Mouse (Mus musculus): ENCODE measurements around the gene Papln. TPM values are rescaled to one million over a fixed set of nuclear protein-coding genes. Genes with fewer than 3 reads are reported as not detected.
A peak's percentile ranks its signal among the peaks of the same experiment; 100 is the strongest.

The Papln gene
- polyA plus RNA-seq, 1 experiment from 2014 or later, result 0.10 TPM

GRCm38 (mm10) chr12:83770418-83771256 lies 7.2 kb downstream of the Papln start:
- 0 out of 2 replicates have a peak overlapping the region, but pooled peaks have one; percentile 4 for H3K4me3 ChIP-seq
- ATAC-seq, result peak; percentile 71
- H3K27ac ChIP-seq, result peak overlapping the region; percentile 21; the same call in 1 of the 2 replicates
- no peaks in the 10 kb centered on the region for H3K9me3 ChIP-seq (replicated peaks)
- no peaks in the 10 kb centered on the region for H3K27me3 ChIP-seq
- H3K9ac ChIP-seq, result peak overlapping the region; percentile 38; the same call in 1 of the 2 replicates
- no peaks in the 10 kb centered on the region for H3K36me3 ChIP-seq (ENCODE audit: poor library complexity, severe bottlenecking)
- 5% methylated on average over 25 of the region's 25 CpGs for WGBS
- H3K4me2 ChIP-seq, result peak overlapping the region; percentile 43
- H3K4me1 ChIP-seq, result peaks cover 12% of the 10 kb centered on the region

GRCm38 (mm10) chr12:83775621-83776020 lies 12.2 kb downstream of the Papln start:
- Histone ChIP-seq H3K27ac (no peak overlapping the region), H3K4me1 (peaks cover 3% of the 10 kb centered on the region), H3K36me3 (ENCODE audit: poor library complexity, severe bottlenecking) (no peaks in the 10 kb centered on the region), H3K9ac (no peak overlapping the region), H3K4me2 (no peak overlapping the region), H3K27me3 (no peaks in the 10 kb centered on the region), H3K9me3 (replicated peaks) (no peaks in the 10 kb centered on the region), H3K4me3 (no peak overlapping the region)
- 55% methylated on average over 12 of the region's 12 CpGs for WGBS
- ATAC-seq, result no peak

- no peak overlapping the region for H3K9ac ChIP-seq
- no peaks in the 10 kb centered on the region for H3K36me3 ChIP-seq (ENCODE audit: poor library complexity, severe bottlenecking)
- no peak overlapping the region for H3K4me2 ChIP-seq
- H3K9me3 ChIP-seq (replicated peaks), result no peaks in the 10 kb centered on the region
- no peaks in the 10 kb centered on the region for H3K4me1 ChIP-seq
- H3K27ac ChIP-seq, result no peak overlapping the region
- no peak for ATAC-seq
- H3K27me3 ChIP-seq, result no peaks in the 10 kb centered on the region
- 90% methylated on average over 7 of the region's 7 CpGs for WGBS
- no peak overlapping the region for H3K4me3 ChIP-seq
Measured at GRCm38 (mm10) chr12:83776766-83777165, 13.3 kb downstream of the Papln start.

GRCm38 (mm10) chr12:83780181-83780580 lies 16.7 kb downstream of the Papln start:
- no peak overlapping the region for H3K4me3 ChIP-seq
- H3K9me3 ChIP-seq (replicated peaks), result no peaks in the 10 kb centered on the region
- 85% methylated on average over 3 of the region's 3 CpGs for WGBS
- H3K4me1 ChIP-seq, result peaks cover 8% of the 10 kb centered on the region; the same call in 1 of the 2 replicates
- ATAC-seq, result no peak
- H3K9ac ChIP-seq, result no peak overlapping the region
- H3K4me2 ChIP-seq, result no peak overlapping the region
- no peak overlapping the region for H3K27ac ChIP-seq
- H3K36me3 ChIP-seq (ENCODE audit: poor library complexity, severe bottlenecking), result no peaks in the 10 kb centered on the region
- H3K27me3 ChIP-seq, result no peaks in the 10 kb centered on the region

GRCm38 (mm10) chr12:83781204-83781603 lies 17.8 kb downstream of the Papln start:
- Histone ChIP-seq H3K4me1 (peaks cover 12% of the 10 kb centered on the region; the same call in 1 of the 2 replicates), H3K27me3 (no peaks in the 10 kb centered on the region), H3K27ac (no peak overlapping the region), H3K9me3 (replicated peaks) (no peaks in the 10 kb centered on the region), H3K36me3 (ENCODE audit: poor library complexity, severe bottlenecking) (no peaks in the 10 kb centered on the region), H3K9ac (no peak overlapping the region), H3K4me2 (no peak overlapping the region), H3K4me3 (no peak overlapping the region)
- no peak for ATAC-seq
- WGBS, result 83% methylated on average over 7 of the region's 7 CpGs

- H3K27ac ChIP-seq, result no peak overlapping the region
- no peak overlapping the region for H3K9ac ChIP-seq
- ATAC-seq, result no peak
- no peaks in the 10 kb centered on the region for H3K27me3 ChIP-seq
- WGBS, result 71% methylated on average over 23 of the region's 23 CpGs
- H3K36me3 ChIP-seq (ENCODE audit: poor library complexity, severe bottlenecking), result no peaks in the 10 kb centered on the region
- peaks cover 12% of the 10 kb centered on the region; the same call in 1 of the 2 replicates for H3K4me1 ChIP-seq
- H3K9me3 ChIP-seq (replicated peaks), result no peaks in the 10 kb centered on the region
- H3K4me2 ChIP-seq, result no peak overlapping the region
- no peak overlapping the region for H3K4me3 ChIP-seq
Measured at GRCm38 (mm10) chr12:83781640-83782278, 18.3 kb downstream of the Papln start.

- WGBS, result 94% methylated on average over 10 of the region's 10 CpGs
- H3K9me3 ChIP-seq (replicated peaks), result no peaks in the 10 kb centered on the region
- no peak overlapping the region for H3K4me3 ChIP-seq
- H3K9ac ChIP-seq, result no peak overlapping the region
- no peak overlapping the region for H3K27ac ChIP-seq
- no peaks in the 10 kb centered on the region for H3K27me3 ChIP-seq
- no peak overlapping the region for H3K4me2 ChIP-seq
- ATAC-seq, result no peak
- no peaks in the 10 kb centered on the region for H3K36me3 ChIP-seq (ENCODE audit: poor library complexity, severe bottlenecking)
- peaks cover 12% of the 10 kb centered on the region; the same call in 1 of the 2 replicates for H3K4me1 ChIP-seq
Measured at GRCm38 (mm10) chr12:83782669-83783068, 19.2 kb downstream of the Papln start.

- 38% methylated on average over 4 of the region's 4 CpGs for WGBS
- H3K36me3 ChIP-seq (ENCODE audit: poor library complexity, severe bottlenecking), result no peaks in the 10 kb centered on the region
- H3K9ac ChIP-seq, result no peak overlapping the region
- no peaks in the 10 kb centered on the region for H3K9me3 ChIP-seq (replicated peaks)
- H3K4me3 ChIP-seq, result no peak overlapping the region
- no peak for ATAC-seq
- H3K4me2 ChIP-seq, result no peak overlapping the region
- H3K27ac ChIP-seq, result no peak overlapping the region
- H3K27me3 ChIP-seq, result no peaks in the 10 kb centered on the region
- H3K4me1 ChIP-seq, result peaks cover 12% of the 10 kb centered on the region; the same call in 1 of the 2 replicates
Measured at GRCm38 (mm10) chr12:83785305-83785704, 21.9 kb downstream of the Papln start.

GRCm38 (mm10) chr12:83789051-83789780 lies 25.8 kb downstream of the Papln start:
- H3K4me2 ChIP-seq, result no peak overlapping the region
- 88% methylated on average over 17 of the region's 17 CpGs for WGBS

GRCm38 (mm10) chr12:83789781-83790140 lies 26.3 kb downstream of the Papln start:
- Histone ChIP-seq H3K4me1 (0 out of 2 replicates have a peak, but pooled peaks cover 8% of the 10 kb centered on the region), H3K4me3 (no peak overlapping the region), H3K9ac (no peak overlapping the region), H3K27me3 (no peaks in the 10 kb centered on the region), H3K27ac (no peak overlapping the region), H3K9me3 (replicated peaks) (no peaks in the 10 kb centered on the region), H3K36me3 (ENCODE audit: poor library complexity, severe bottlenecking) (peaks cover 23% of the 10 kb centered on the region), H3K4me2 (no peak overlapping the region)
- ATAC-seq, result no peak
- 68% methylated on average over 4 of the region's 4 CpGs for WGBS

More at GRCm38 (mm10) chr12:83789051-83789780, 25.8 kb downstream of the Papln start:
- Histone ChIP-seq H3K9me3 (replicated peaks) (no peaks in the 10 kb centered on the region), H3K9ac (no peak overlapping the region), H3K27me3 (no peaks in the 10 kb centered on the region), H3K36me3 (ENCODE audit: poor library complexity, severe bottlenecking) (peaks cover 23% of the 10 kb centered on the region), H3K4me3 (no peak overlapping the region), H3K27ac (no peak overlapping the region), H3K4me1 (peaks cover 12% of the 10 kb centered on the region; the same call in 1 of the 2 replicates)
- no peak for ATAC-seq

GRCm38 (mm10) chr12:83790749-83791148 lies 27.3 kb downstream of the Papln start:
- ATAC-seq, result no peak
- WGBS, result 86% methylated on average over 4 of the region's 4 CpGs
- no peaks in the 10 kb centered on the region for H3K4me1 ChIP-seq

GRCm38 (mm10) chr12:83791737-83792136 lies 28.3 kb downstream of the Papln start:
- Histone ChIP-seq H3K27ac (no peak overlapping the region), H3K9me3 (replicated peaks) (no peaks in the 10 kb centered on the region), H3K27me3 (no peaks in the 10 kb centered on the region), H3K4me1 (no peaks in the 10 kb centered on the region), H3K9ac (no peak overlapping the region), H3K36me3 (ENCODE audit: poor library complexity, severe bottlenecking) (peaks cover 41% of the 10 kb centered on the region), H3K4me2 (no peak overlapping the region), H3K4me3 (no peak overlapping the region)
- WGBS, result 92% methylated on average over 10 of the region's 10 CpGs
- no peak for ATAC-seq

More at GRCm38 (mm10) chr12:83790749-83791148, 27.3 kb downstream of the Papln start:
- H3K27me3 ChIP-seq, result no peaks in the 10 kb centered on the region
- no peak overlapping the region for H3K27ac ChIP-seq
- no peak overlapping the region for H3K9ac ChIP-seq
- no peak overlapping the region for H3K4me3 ChIP-seq
- H3K4me2 ChIP-seq, result no peak overlapping the region
- H3K9me3 ChIP-seq (replicated peaks), result no peaks in the 10 kb centered on the region
- peaks cover 33% of the 10 kb centered on the region for H3K36me3 ChIP-seq (ENCODE audit: poor library complexity, severe bottlenecking)

All from forebrain, embryonic 13.5 days (tissue).